Mouse (Mus musculus) lung, postnatal 4 days (tissue): Measurements from ENCODE around the gene Gm13278.
"Not testable (repeated sequence)": the region's sequence is repeated elsewhere in the genome, so short reads cannot be mapped to it uniquely, and the experiment has no call there.

Experiments
- DNase-seq, 2 experiments: peaks; one replicate each; pipeline ENCODE4 v3.0.0; 2021

Gene Gm13278

DNA sequence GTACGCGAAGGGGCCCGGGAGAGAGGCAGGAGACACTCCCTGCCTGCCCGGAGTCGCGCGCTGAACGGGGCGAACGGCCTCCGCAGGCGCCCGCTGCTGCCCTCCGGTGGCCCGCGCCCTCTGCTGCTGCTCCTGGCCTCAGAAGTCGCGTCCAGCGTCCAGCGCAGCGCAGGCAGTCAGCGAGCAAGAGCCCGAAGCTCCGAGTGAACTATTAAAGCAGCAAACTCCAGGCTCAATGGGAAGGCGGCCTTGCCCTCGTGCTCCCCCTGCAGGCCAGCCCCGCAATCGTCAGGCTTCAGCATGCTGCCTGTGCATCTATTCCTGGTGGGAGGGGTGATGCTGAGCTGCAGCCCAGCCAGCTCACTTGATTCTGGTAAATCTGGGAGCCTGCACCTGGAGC, at the start of gene Gm13278:
TSS of gene Gm13278 (plus strand) at position 301 of the 400 bp plus-strand sequence.
- DNase-seq = not testable (repeated sequence)

DNA sequence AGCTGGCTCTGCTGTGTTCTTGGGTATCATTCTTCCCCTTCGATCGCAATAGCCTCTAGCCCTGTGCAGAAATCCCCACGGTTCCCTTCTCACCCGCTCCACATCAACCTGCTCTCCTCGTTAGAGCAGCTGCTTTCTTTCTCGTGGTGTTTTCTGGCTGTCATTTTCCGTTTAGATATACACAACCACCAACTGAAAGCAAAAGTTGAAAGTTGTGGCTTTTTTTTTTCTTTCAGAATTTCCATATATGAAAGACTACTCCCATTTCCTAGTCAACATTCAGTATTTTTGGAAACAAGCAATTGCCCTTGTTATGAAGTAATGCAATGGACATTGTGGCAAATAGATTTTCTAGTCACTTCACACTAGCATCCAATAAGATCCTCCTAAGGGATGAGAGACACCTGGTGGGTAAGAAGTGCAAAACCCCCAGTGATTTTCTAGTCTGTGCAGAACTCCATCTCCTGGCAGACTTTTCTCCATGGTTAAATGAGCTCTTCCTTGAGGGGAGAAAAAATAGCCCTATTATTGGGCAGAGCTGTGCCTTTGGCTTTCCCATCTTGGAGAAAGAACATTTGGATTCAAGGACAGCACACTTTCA, 48.5 kb upstream of the Gm13278 start:
- no peak for DNase-seq

DNA sequence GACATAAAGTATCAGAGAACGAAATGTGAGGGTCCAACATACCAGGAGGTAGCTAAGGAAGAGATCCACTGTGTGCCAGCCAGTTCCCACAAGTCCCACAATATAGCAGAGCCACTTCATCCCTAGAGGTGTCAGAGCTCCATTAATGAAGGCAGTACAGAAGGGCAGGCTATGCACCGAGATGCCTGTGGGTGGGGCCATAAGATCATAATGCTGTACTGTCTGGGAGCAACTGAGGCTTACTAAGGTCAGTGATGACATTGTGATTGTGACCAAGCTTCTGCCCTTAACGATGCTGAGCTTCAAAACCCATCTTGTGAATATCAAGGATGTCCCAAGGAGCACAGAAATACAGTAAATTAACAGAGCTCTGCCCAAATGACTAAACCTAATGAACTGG, 47.1 kb upstream of the Gm13278 start:
- no peak for DNase-seq

DNA sequence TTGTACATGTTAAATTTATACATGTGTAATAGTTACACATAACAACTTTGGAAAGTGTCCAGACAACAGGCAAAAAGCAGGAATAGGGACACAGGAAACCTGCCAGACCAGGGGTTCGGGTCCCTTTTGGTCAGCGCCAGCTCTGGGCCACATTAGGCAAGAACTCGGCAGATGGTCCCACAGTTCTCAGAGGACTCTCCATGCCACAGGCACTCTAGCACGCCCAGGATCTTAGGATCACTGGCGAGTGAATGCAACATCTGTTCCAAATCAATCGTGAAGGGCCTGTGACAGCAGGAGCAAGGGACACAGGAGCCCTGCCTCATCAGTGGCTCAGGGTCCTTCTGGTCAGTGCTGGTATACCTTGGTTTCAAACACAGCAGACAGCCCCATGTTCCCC, 41.4 kb upstream of the Gm13278 start:
- no peak for DNase-seq

DNA sequence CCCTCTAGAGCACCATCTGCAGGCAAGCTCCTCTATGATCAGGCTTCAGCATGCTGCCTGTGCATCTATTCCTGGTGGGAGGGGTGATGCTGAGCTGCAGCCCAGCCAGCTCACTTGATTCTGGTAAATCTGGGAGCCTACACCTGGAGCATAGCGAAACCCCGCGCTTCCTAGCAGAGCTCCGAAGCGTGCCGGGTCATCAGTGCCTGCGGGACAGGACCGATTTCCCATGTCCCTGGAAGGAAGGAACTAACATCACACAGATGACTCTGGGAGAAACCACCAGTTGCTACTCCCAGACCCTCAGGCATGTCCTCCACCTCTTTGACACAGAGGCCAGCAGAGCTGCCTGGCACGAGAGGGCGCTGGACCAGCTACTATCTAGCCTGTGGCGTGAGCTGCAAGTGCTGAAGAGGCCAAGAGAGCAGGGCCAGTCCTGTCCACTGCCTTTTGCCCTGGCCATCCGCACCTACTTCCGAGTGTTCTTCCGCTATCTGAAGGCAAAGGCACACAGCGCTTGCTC, 36.5 kb upstream of the Gm13278 start, which contains the start of gene Gm13271:
TSS of gene Gm13271 (plus strand) at position 51 of the 523 bp plus-strand sequence.
- peak; percentile 75 to 77 for DNase-seq

DNA sequence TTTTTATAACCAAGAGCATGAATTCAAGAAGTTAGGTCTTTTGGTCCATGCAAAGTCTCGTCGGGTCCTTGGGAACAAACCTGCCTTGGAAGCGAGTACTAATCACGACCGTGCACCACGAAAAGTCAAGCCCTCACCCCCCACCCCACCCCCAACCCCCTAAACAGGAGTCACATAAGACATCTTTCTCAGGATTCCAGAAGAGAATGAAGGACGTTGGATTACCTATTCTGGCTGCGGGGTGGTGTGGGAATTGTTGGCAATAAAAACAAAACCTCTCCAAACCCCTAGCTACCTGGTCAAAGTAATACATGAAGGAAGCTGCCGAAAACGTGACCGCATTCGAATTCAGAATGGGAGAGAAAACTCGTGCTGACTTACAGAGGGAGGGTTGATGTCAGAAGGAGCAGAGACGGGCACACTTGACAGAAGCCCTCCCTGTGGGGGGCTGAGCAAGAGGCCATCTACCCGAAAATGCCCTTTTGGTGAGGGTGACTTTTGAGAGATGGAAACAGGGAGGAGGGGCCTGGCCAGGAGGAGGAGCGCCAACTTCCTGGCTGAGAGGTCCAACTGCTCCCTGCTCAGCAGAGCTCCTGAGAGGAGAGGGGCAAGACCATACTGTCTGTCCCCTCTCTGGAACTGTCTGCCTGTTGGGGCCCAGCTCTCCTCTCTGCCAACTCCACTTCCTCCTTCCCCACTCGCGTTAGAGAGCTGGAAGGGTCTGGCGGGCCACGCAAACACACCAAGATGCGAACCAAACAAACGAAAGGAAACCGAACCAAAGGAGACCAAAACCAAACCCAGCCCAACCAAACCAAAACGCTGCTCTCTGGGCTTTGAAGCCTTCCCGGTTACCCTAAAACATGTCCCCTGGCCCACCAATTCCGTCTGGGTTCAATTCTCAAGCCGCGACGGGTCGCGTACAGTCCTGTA, 34.5 kb upstream of the Gm13278 start:
- DNase-seq = not testable (repeated sequence)

DNA sequence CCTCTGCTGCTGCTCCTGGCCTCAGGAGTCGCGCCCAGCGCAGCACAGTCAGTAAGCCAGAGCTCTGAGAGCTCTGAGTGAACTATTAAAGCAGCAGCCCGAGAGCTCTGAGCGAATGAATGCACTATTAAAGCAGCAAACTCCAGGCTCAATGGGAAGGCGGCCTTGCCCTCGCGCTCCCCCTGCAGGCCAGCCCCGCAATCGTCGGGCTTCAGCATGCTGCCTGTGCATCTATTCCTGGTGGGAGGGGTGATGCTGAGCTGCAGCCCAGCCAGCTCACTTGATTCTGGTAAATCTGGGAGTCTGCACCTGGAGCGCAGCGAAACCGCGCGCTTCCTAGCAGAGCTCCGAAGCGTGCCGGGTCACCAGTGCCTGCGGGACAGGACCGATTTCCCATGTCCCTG, 33.7 kb upstream of the Gm13278 start:
- peak; percentile 91 for DNase-seq

DNA sequence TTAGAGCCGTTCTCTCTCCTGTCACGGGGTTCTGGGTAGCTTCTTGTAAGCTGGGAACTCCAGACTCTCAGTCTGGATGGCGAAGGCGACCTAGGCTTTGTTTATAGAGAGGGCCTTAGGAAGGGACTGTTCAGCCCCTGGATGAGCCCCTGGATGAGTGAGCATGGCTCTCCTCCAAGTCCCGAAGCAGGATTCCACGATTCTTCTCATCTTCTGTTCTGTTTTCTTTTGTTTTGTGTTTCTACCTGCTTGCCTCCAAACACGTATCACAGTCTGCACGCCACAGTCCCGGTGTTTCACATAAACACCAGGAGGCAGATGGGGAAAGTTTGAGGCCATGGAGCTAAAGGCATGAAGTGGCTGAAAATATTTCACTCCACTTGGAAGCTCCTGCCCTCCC, 32.6 kb upstream of the Gm13278 start:
- not testable (repeated sequence) for DNase-seq

DNA sequence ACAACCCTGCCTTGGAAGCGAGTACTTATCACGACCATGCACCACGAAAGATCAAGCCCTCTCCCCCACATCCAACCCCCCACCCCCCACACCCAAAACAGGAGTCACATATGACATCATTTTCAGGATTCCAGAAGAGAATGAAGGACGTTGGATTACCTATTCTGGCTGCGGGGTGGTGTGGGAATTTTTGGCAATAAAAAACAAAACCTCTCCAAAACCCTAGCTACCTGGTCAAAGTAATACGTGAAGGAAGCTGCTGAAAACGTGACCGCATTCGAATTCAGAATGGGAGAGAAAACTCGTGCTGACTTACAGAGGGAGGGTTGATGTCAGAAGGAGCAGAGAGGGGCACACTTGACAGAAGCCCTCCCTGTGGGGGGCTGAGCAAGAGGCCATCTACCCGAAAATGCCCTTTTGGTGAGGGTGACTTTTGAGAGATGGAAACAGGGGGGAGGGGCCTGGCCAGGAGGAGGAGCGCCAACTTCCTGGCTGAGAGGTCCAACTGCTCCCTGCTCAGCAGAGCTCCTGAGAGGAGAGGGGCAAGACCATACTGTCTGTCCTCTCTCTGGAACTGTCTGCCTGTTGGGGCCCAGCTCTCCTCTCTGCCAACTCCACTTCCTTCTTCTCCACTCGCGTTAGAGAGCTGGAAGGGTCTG, 31.6 kb upstream of the Gm13278 start, which contains the start of gene Gm13283:
TSS of gene Gm13283 (plus strand) at position 510 of the 659 bp plus-strand sequence.
- peak; percentile 50 for DNase-seq

DNA sequence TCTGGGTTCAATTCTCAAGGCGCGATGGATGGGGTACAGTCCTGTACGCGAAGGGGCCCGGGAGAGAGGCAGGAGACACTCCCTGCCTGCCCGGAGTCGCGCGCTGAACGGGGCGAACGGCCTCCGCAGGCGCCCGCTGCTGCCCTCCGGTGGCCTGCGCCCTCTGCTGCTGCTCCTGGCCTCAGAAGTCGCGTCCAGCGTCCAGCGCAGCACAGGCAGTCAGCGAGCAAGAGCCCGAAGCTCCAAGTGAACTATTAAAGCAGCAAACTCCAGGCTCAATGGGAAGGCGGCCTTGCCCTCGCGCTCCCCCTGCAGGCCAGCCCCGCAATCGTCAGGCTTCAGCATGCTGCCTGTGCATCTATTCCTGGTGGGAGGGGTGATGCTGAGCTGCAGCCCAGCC, 30.9 kb upstream of the Gm13278 start:
- DNase-seq = peak; percentile 86 to 93

DNA sequence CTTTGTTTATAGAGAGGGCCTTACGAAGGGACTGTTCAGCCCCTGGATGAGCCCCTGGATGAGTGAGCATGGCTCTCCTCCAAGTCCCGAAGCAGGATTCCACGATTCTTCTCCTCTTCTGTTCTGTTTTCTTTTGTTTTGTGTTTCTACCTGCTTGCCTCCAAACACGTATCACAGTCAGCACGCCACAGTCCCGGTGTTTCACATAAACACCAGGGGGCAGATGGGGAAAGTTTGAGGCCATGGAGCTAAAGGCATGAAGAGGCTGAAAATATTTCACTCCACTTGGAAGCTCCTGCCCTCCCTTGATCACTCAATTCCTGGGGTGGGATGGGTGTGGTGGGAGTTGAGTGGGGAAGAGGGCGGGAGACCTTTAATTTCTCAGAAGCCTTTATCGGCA, 29.6 kb upstream of the Gm13278 start:
- DNase-seq = peak; percentile 75 to 78

DNA sequence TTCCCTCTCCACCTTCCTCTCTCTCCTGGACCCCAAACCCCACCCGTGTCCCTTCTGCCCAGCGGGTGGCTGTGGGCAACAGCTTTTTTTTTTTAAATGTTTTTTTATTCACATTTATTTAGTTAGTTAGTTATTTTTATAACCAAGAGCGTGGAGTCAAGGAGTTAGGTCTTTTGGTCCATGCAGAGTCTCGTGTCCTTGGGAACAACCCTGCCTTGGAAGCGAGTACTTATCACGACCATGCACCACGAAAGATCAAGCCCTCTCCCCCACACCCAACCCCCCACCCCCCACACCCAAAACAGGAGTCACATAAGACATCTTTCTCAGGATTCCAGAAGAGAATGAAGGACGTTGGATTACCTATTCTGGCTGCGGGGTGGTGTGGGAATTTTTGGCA, 29.0 kb upstream of the Gm13278 start:
- DNase-seq = peak in 1 of 2 experiments; percentile 27

DNA sequence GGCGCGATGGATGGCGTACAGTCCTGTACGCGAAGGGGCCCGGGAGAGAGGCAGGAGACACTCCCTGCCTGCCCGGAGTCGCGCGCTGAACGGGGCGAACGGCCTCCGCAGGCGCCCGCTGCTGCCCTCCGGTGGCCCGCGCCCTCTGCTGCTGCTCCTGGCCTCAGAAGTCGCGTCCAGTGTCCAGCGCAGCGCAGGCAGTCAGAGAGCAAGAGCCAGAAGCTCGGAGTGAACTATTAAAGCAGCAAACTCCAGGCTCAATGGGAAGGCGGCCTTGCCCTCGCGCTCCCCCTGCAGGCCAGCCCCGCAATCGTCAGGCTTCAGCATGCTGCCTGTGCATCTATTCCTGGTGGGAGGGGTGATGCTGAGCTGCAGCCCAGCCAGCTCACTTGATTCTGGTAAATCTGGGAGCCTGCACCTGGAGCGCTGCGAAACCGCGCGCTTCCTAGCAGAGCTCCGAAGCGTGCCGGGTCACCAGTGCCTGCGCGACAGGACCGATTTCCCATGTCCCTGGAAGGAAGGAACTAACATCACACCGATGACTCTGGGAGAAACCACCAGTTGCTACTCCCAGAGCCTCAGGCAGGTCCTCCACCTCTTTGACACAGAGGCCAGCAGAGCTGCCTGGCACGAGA, 27.8 kb upstream of the Gm13278 start:
- peak; percentile 66 to 88 for DNase-seq

DNA sequence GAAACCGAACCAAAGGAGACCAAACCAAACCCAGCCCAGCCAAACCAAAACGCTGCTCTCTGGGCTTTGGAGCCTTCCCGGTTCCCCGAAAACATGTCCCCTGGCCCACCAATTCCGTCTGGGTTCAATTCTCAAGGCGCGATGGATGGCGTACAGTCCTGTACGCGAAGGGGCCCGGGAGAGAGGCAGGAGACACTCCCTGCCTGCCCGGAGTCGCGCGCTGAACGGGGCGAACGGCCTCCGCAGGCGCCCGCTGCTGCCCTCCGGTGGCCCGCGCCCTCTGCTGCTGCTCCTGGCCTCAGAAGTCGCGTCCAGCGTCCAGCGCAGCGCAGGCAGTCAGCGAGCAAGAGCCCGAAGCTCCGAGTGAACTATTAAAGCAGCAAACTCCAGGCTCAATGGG, 17.8 kb upstream of the Gm13278 start, which contains the start of gene Gm13290:
TSS of gene Gm13290 (plus strand) at position 301 of the 400 bp plus-strand sequence.
- not testable (repeated sequence) for DNase-seq

DNA sequence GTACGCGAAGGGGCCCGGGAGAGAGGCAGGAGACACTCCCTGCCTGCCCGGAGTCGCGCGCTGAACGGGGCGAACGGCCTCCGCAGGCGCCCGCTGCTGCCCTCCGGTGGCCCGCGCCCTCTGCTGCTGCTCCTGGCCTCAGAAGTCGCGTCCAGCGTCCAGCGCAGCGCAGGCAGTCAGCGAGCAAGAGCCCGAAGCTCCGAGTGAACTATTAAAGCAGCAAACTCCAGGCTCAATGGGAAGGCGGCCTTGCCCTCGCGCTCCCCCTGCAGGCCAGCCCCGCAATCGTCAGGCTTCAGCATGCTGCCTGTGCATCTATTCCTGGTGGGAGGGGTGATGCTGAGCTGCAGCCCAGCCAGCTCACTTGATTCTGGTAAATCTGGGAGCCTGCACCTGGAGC, 14.7 kb upstream of the Gm13278 start, which contains the start of gene Gm13289:
TSS of gene Gm13289 (plus strand) at position 301 of the 400 bp plus-strand sequence.
- DNase-seq = not testable (repeated sequence)

DNA sequence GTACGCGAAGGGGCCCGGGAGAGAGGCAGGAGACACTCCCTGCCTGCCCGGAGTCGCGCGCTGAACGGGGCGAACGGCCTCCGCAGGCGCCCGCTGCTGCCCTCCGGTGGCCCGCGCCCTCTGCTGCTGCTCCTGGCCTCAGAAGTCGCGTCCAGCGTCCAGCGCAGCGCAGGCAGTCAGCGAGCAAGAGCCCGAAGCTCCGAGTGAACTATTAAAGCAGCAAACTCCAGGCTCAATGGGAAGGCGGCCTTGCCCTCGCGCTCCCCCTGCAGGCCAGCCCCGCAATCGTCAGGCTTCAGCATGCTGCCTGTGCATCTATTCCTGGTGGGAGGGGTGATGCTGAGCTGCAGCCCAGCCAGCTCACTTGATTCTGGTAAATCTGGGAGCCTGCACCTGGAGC, 11.8 kb upstream of the Gm13278 start, which contains the start of gene Gm13272:
TSS of gene Gm13272 (plus strand) at position 301 of the 400 bp plus-strand sequence.
- DNase-seq = not testable (repeated sequence)

DNA sequence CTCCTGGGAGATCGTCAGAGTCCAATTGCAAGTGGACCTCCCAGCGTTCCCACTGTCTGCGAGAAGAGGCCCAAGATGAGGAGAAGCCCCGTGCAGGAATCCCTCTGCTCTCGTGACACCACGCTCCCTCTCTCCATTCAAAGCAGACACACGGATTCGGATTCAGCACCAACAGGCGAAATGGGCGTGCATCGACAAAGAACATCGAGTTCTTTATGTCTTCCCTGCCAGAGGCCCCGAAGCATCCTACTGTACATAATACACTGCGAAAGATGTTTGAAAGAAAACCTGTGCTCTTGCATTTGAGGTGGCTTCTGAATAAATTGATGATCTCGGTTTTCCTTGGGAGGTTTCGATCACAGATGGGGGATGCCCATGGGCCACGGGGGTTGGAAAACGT, 11.0 kb upstream of the Gm13278 start:
- not testable (repeated sequence) for DNase-seq

DNA sequence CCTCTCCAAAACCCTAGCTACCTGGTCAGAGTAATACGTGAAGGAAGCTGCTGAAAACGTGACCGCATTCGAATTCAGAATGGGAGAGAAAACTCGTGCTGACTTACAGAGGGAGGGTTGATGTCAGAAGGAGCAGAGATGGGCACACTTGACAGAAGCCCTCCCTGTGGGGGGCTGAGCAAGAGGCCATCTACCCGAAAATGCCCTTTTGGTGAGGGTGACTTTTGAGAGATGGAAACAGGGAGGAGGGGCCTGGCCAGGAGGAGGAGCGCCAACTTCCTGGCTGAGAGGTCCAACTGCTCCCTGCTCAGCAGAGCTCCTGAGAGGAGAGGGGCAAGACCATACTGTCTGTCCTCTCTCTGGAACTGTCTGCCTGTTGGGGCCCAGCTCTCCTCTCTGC, 9.5 kb upstream of the Gm13278 start, which contains the start of gene Ifnz:
TSS of gene Ifnz (plus strand) at position 301 of the 400 bp plus-strand sequence.
- DNase-seq = not testable (repeated sequence)

DNA sequence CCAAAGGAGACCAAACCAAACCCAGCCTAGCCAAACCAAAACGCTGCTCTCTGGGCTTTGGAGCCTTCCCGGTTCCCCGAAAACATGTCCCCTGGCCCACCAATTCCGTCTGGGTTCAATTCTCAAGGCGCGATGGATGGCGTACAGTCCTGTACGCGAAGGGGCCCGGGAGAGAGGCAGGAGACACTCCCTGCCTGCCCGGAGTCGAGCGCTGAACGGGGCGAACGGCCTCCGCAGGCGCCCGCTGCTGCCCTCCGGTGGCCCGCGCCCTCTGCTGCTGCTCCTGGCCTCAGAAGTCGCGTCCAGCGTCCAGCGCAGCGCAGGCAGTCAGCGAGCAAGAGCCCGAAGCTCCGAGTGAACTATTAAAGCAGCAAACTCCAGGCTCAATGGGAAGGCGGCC, 9.0 kb upstream of the Gm13278 start:
- DNase-seq = peak; percentile 39 to 74

DNA sequence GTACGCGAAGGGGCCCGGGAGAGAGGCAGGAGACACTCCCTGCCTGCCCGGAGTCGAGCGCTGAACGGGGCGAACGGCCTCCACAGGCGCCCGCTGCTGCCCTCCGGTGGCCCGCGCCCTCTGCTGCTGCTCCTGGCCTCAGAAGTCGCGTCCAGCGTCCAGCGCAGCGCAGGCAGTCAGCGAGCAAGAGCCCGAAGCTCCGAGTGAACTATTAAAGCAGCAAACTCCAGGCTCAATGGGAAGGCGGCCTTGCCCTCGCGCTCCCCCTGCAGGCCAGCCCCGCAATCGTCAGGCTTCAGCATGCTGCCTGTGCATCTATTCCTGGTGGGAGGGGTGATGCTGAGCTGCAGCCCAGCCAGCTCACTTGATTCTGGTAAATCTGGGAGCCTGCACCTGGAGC, 5.9 kb upstream of the Gm13278 start, which contains the start of gene Gm13276:
TSS of gene Gm13276 (plus strand) at position 301 of the 400 bp plus-strand sequence.
- DNase-seq = not testable (repeated sequence)

DNA sequence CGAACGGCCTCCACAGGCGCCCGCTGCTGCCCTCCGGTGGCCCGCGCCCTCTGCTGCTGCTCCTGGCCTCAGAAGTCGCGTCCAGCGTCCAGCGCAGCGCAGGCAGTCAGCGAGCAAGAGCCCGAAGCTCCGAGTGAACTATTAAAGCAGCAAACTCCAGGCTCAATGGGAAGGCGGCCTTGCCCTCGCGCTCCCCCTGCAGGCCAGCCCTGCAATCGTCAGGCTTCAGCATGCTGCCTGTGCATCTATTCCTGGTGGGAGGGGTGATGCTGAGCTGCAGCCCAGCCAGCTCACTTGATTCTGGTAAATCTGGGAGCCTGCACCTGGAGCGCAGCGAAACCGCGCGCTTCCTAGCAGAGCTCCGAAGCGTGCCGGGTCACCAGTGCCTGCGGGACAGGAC, 2.9 kb upstream of the Gm13278 start, which contains the start of gene Gm13277:
TSS of gene Gm13277 (plus strand) at position 231 of the 400 bp plus-strand sequence.
- peak; percentile 82 to 88 for DNase-seq
